Mouse (Mus musculus) limb, embryonic 14.5 days (tissue): Measurements from ENCODE around the gene Fgf4. TPM values are rescaled to one million over a fixed set of nuclear protein-coding genes. Genes with fewer than 3 reads are reported as not detected.
"Not testable (repeated sequence)": the region's sequence is repeated elsewhere in the genome, so short reads cannot be mapped to it uniquely, and the experiment has no call there.

Source experiments
- ATAC-seq: fragments of 200-750 bp; cut with Nextera tagmentation; 2 replicates; pipeline ENCODE4 v1.8.0; 2017; ENCODE audit warnings: low read depth, moderate number of reproducible peaks, moderate TSS enrichment; ENCODE audit not compliant: low FRiP score
- DNase-seq: peaks from one replicate; pipeline ENCODE4 v3.0.0-alpha.2; 2015; ENCODE audit warnings: low spot score
- H3K27ac ChIP-seq: fragments of 300-500 bp; sonication (generic); replicated peaks from 2 replicates; pipeline ENCODE4 v1.5.1; 2014; ENCODE audit warnings: low read depth, mild to moderate bottlenecking, low read length, moderate library complexity, mixed read lengths
- H3K27me3 ChIP-seq: fragments of 300-500 bp; sonication (generic); 2 replicates; pipeline ENCODE4 v1.6.1; 2014; ENCODE audit warnings: low read length, mixed read lengths; ENCODE audit not compliant: control insufficient read depth, insufficient read depth
- H3K36me3 ChIP-seq: fragments of 300-500 bp; sonication (generic); 2 replicates; pipeline ENCODE4 v1.6.1; 2014; ENCODE audit warnings: mild to moderate bottlenecking, low read length, moderate library complexity, mixed read lengths; ENCODE audit not compliant: control insufficient read depth, insufficient read depth
- H3K4me1 ChIP-seq: fragments of 300-500 bp; sonication (generic); 2 replicates; pipeline ENCODE4 v1.6.1; 2014; ENCODE audit warnings: antibody characterized with exemption, low read length, mixed read lengths; ENCODE audit not compliant: control insufficient read depth, insufficient read depth
- H3K4me2 ChIP-seq: fragments of 300-500 bp; sonication (generic); replicated peaks from 2 replicates; pipeline ENCODE4 v1.6.1; 2014; ENCODE audit warnings: low read depth, mild to moderate bottlenecking, low read length, moderate library complexity; ENCODE audit not compliant: severe bottlenecking
- H3K4me3 ChIP-seq: fragments of 300-500 bp; sonication (generic); replicated peaks from 2 replicates; pipeline ENCODE4 v1.5.1; 2014; ENCODE audit warnings: low read length
- H3K9ac ChIP-seq: fragments of 300-500 bp; sonication (generic); 2 replicates; pipeline ENCODE4 v1.6.1; 2014; ENCODE audit warnings: mild to moderate bottlenecking, low read depth, low read length, moderate library complexity; ENCODE audit not compliant: severe bottlenecking
- H3K9me3 ChIP-seq: fragments of 300-500 bp; sonication (generic); 2 replicates; pipeline ENCODE4 v1.6.1; 2016; ENCODE audit warnings: low read length; ENCODE audit not compliant: control insufficient read depth
- POLR2A ChIP-seq: fragments of 200-500 bp; IDR thresholded peaks from 2 replicates; pipeline ENCODE4 v1.8.0; 2012; ENCODE audit warnings: inconsistent platforms, mild to moderate bottlenecking, moderate library complexity, borderline replicate concordance; ENCODE audit not compliant: insufficient read depth, insufficient read length; ENCODE audit errors: extremely low read depth
- WGBS: fragments of 180-500 bp; shearing (Covaris S2); extraction: QIAGEN DNeasy Blood & Tissue Kit; methylation state at CpG from one replicate; pipeline ENCODE4 v1.1.7; 2014; 5-methylcytosine and 5-hydroxymethylcytosine counted together
- polyA plus RNA-seq, 2 experiments: library from polyadenylated mRNA; depleted of rRNA in 1 of 2; stranded (reverse) in 1 of 2; unstranded in 1 of 2; fragments of >200 nt; fragmentation: Nextera tagmentation in 1 of 2; extraction: Ambion mirVana in 1 of 2; gene quantifications; 2 replicates each; pipeline versions ENCODE4 v1.2.1 to v1.2.3; 2012 to 2014

Gene Fgf4
- polyA plus RNA-seq, 2 experiments = 0.57 to 0.91 TPM

DNA sequence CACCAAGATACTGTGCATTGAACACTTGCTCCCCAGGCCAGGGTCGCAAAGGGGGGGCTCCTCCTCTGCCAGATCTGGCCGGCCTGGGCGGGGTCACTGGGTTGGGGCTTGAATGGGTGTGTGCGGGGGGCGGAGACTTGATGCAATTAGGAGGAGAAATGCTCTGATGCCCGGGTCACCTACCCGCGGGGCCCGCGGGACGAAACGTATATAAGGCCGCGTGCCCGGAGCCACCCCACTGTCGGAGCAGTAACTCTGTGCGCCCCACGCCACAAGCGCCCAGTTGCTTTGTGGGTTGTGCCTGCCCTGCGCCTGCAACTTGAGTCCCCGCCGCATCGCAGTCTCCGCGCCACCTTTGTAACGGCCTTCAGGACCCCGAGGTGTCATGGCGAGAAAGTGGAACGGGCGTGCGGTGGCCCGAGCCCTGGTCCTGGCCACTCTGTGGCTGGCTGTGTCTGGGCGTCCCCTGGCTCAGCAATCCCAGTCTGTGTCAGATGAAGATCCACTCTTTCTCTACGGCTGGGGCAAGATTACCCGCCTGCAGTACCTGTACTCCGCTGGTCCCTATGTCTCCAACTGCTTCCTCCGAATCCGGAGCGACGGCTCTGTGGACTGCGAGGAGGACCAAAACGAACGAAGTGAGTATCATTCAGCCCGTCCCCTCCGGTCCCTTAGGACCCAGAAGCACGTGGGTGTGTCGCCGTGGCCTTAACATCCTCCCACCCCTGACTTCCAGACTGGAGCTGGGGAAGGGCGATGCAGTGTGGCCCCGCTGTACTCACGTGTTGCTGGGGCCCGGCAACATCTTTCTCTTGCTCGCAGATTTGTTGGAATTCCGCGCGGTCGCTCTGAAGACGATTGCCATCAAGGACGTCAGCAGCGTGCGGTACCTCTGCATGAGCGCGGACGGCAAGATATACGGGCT is 49.4 kb downstream of the Fgf4 start, which contains the start of gene Fgf15:
Gene Fgf15 (plus strand): TSS at position 238 of the 925 bp plus-strand sequence.
- ATAC-seq = no peak
- no peaks in the 10 kb centered on the region for H3K9me3 ChIP-seq
- H3K27me3 ChIP-seq = peaks cover 55% of the 10 kb centered on the region
- H3K4me2 ChIP-seq = peak within 1 kb of the TSS; percentile 79
- H3K9ac ChIP-seq = peak within 1 kb of the TSS; percentile 46; the same call in 1 of the 2 replicates
- H3K4me3 ChIP-seq = peak within 1 kb of the TSS; percentile 40
- H3K36me3 ChIP-seq = no peaks in the 10 kb centered on the region
- H3K27ac ChIP-seq = no peak within 1 kb of the TSS
- DNase-seq = no peak
- H3K4me1 ChIP-seq = peaks cover 6% of the 10 kb centered on the region
- no peak for TF ChIP-seq POLR2A
- 1% methylated on average over 55 of the region's 65 CpGs for WGBS

DNA sequence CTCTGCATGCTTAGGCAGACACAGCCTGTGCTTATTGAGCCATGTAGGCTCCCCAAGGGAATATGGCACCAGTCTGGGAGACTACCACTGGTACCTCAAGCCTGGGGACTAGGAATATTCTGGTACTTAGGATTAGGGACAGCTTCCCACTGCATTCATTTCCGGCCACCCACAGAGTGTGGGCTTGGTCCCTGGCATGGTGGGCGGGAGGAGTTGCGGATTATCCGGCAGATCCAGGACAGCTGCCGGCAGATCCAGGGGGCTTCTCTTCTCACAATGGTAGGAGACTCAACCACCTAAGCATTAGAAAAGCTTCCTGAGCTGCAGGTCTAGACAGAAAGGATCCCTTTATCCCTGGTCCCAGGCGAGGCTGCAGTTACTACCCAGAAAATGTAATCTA is 51.3 kb downstream of the Fgf4 start:
- no peaks in the 10 kb centered on the region for H3K36me3 ChIP-seq
- H3K27me3 ChIP-seq = peaks cover 55% of the 10 kb centered on the region
- H3K4me3 ChIP-seq = no peak overlapping the region
- no peak overlapping the region for H3K9ac ChIP-seq
- TF ChIP-seq POLR2A = no peak
- WGBS = 50% methylated on average over 6 of the region's 6 CpGs
- H3K4me1 ChIP-seq = peaks cover 6% of the 10 kb centered on the region
- no peak overlapping the region for H3K27ac ChIP-seq
- no peak for ATAC-seq
- H3K4me2 ChIP-seq = no peak overlapping the region
- H3K9me3 ChIP-seq = no peaks in the 10 kb centered on the region
- no peak for DNase-seq

DNA sequence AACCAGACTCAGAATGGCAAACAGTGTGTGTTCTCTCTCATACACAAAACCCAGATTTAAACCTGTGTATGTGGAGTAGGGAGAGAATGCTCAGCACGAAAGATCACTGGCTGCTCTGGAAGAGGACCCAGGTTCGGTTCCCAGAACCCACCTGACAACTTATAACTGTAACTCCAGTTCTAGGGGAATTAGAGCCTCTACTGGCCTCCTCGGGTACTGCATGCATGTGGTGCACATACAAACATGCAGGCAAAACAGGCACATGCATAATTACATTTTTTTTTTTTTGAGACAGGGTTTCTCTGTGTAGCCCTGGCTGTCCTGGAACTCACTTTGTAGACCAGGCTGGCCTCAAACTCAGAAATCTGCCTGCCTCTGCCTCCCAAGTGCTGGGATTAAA is 58.3 kb downstream of the Fgf4 start:
- not testable (repeated sequence) for H3K4me1 ChIP-seq, H3K36me3 ChIP-seq, H3K9ac ChIP-seq, H3K9me3 ChIP-seq, H3K27me3 ChIP-seq, DNase-seq, H3K4me3 ChIP-seq, H3K4me2 ChIP-seq, H3K27ac ChIP-seq, ATAC-seq
- WGBS = 95% methylated on average over 3 of the region's 3 CpGs

DNA sequence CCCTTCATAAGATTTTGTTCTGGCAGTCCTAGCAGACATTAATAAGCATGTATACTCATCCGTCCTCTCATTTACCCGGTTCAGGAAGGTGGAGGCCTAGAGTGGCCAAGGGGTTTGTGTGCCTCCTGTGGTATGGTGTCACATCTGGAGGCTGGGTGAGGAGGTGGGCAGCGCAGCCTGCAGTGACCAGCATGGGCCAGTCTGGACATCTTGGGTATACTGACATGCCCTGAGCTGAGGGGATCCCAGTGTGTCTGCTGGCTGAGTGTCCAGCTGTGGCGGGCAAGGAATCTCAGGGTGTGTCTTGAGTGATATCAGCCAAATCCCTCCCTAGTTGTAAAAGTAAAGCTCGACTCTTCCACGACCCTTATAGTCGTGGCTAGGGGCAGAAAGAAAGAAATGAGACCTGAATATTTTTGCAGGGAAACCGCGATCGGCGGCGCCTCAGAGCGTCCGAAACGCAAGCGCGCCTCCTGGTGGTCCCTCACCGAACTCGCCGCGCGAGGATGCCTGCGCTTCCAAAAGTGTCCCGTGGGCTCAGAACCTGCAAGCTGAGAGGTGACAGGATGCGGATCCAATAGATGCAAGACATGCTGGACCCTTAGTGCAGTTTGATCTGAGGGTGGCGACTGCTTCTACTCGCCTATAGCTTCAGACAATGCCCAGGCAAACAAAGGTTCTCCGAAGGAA is 59.7 kb downstream of the Fgf4 start:
- no peaks in the 10 kb centered on the region for H3K36me3 ChIP-seq
- no peak overlapping the region for H3K27ac ChIP-seq
- WGBS = 13% methylated on average over 28 of the region's 28 CpGs
- peak overlapping the region; percentile 30; the same call in 1 of the 2 replicates for H3K4me2 ChIP-seq
- no peak for TF ChIP-seq POLR2A
- 0 out of 2 replicates have a peak, but pooled peaks cover 3% of the 10 kb centered on the region for H3K4me1 ChIP-seq
- H3K9me3 ChIP-seq = 0 out of 2 replicates have a peak, but pooled peaks cover 5% of the 10 kb centered on the region
- no peak overlapping the region for H3K4me3 ChIP-seq
- peak; percentile 55 for DNase-seq
- ATAC-seq = 0 out of 2 replicates have a peak, but pooled peaks have one; percentile 25
- no peak overlapping the region for H3K9ac ChIP-seq
- peaks cover 8% of the 10 kb centered on the region; the same call in 1 of the 2 replicates for H3K27me3 ChIP-seq

DNA sequence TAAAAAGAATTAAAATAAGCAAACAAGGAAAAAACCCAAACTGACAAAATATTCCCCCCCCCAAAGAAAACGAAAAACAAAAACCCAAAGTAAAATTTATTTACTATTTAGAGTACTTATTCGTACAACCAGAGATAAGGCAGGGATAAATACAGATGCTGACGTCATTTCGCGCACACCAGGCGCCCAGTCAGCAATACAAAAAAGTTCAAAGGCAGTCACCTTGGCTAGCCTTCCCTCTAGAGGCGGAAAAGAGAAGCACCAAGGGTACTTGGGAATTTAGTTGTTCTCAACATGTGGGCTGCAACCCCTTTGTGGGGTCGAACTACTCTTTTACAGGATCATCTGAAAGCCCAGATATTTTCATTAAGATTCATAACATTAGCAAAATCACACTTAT is 60.6 kb downstream of the Fgf4 start:
- Histone ChIP-seq H3K9ac (no peak overlapping the region), H3K27me3 (peaks cover 8% of the 10 kb centered on the region; the same call in 1 of the 2 replicates), H3K9me3 (0 out of 2 replicates have a peak, but pooled peaks cover 5% of the 10 kb centered on the region), H3K36me3 (no peaks in the 10 kb centered on the region), H3K27ac (no peak overlapping the region), H3K4me2 (no peak overlapping the region), H3K4me3 (no peak overlapping the region), H3K4me1 (0 out of 2 replicates have a peak, but pooled peaks cover 3% of the 10 kb centered on the region)
- 11% methylated on average over 8 of the region's 8 CpGs for WGBS
- no peak for TF ChIP-seq POLR2A
- DNase-seq (no peak), ATAC-seq (no peak)
